Mouse (Mus musculus) stomach, postnatal 0 days (tissue): ENCODE data around the gene Pdx1. TPM values are rescaled to one million over a fixed set of nuclear protein-coding genes. Genes with fewer than 3 reads are reported as not detected.

Experiments
- ATAC-seq: fragments of 200-750 bp; cut with Nextera tagmentation; 2 replicates; pipeline ENCODE4 v1.8.0; 2017; ENCODE audit not compliant: low FRiP score, low TSS enrichment
- DNase-seq: peaks from one replicate; pipeline ENCODE4 v3.0.0-alpha.2; 2016; ENCODE audit warnings: low spot score
- H3K27ac ChIP-seq: fragments of 300-500 bp; sonication (generic); replicated peaks from 2 replicates; pipeline ENCODE4 v1.5.1; 2014; ENCODE audit warnings: mild to moderate bottlenecking, control low read depth
- H3K27me3 ChIP-seq: fragments of 300-500 bp; sonication (generic); 2 replicates; pipeline ENCODE4 v1.6.1; 2014; ENCODE audit warnings: low read length; ENCODE audit not compliant: control insufficient read depth, insufficient read depth
- H3K36me3 ChIP-seq: fragments of 300-500 bp; sonication (generic); 2 replicates; pipeline ENCODE4 v1.6.1; 2014; ENCODE audit warnings: low read length, mixed read lengths; ENCODE audit not compliant: control insufficient read depth, insufficient read depth
- H3K4me1 ChIP-seq: fragments of 300-500 bp; sonication (generic); replicated peaks from 2 replicates; pipeline ENCODE4 v1.6.1; 2014; ENCODE audit warnings: antibody characterized with exemption; ENCODE audit not compliant: control insufficient read depth, insufficient read depth
- H3K4me2 ChIP-seq: fragments of 300-500 bp; sonication (generic); replicated peaks from 2 replicates; pipeline ENCODE4 v1.6.1; 2014; ENCODE audit warnings: low read depth, mild to moderate bottlenecking, control low read depth, moderate library complexity
- H3K4me3 ChIP-seq: fragments of 300-500 bp; sonication (generic); 2 replicates; pipeline ENCODE4 v1.5.1; 2014; ENCODE audit warnings: low read depth, low read length, control low read depth
- H3K9ac ChIP-seq: fragments of 300-500 bp; sonication (generic); 2 replicates; pipeline ENCODE4 v1.6.1; 2014; ENCODE audit warnings: mild to moderate bottlenecking, low read length, control low read depth, mixed read lengths
- H3K9me3 ChIP-seq: fragments of 300-500 bp; sonication (generic); 2 replicates; pipeline ENCODE4 v1.6.1; 2016; ENCODE audit warnings: low read length; ENCODE audit not compliant: control insufficient read depth
- CTCF ChIP-seq: IDR thresholded peaks from 2 replicates; pipeline ENCODE4 v1.5.1; 2016; ENCODE audit warnings: antibody characterized with exemption, low read depth, mild to moderate bottlenecking, moderate library complexity
- EP300 ChIP-seq: optimal IDR thresholded peaks from 2 replicates; pipeline ENCODE3; 2016; ENCODE audit warnings: antibody characterized with exemption
- WGBS: fragments of 180-500 bp; shearing (Covaris S2); extraction: QIAGEN DNeasy Blood & Tissue Kit; methylation state at CpG from one replicate; pipeline ENCODE4 v1.1.7; 2014; 5-methylcytosine and 5-hydroxymethylcytosine counted together
- polyA plus RNA-seq: library from polyadenylated mRNA; unstranded; fragments of >200 nt; fragmentation: Nextera tagmentation; extraction: Ambion mirVana; gene quantifications from 2 replicates; pipeline ENCODE4 v1.2.1, GENCODE M21; 2015

Pdx1 gene
- polyA plus RNA-seq, 1 experiment from 2014 or later, result 3.6 TPM

- no peak for DNase-seq
- Histone ChIP-seq H3K4me2 (no peak overlapping the region), H3K4me1 (no peaks in the 10 kb centered on the region), H3K9ac (no peak overlapping the region), H3K27me3 (no peaks in the 10 kb centered on the region), H3K27ac (no peak overlapping the region), H3K36me3 (no peaks in the 10 kb centered on the region), H3K9me3 (no peaks in the 10 kb centered on the region), H3K4me3 (no peak overlapping the region)
- no peak for TF ChIP-seq CTCF
- ATAC-seq, result peak; percentile 57; the same call in 1 of the 2 replicates
- WGBS, result 66% methylated on average over 4 of the region's 4 CpGs
Measured at GRCm38 (mm10) chr5:147260778-147261177, 9.0 kb upstream of the Pdx1 start.

- no peaks in the 10 kb centered on the region for H3K27me3 ChIP-seq
- H3K4me3 ChIP-seq, result no peak overlapping the region
- no peaks in the 10 kb centered on the region for H3K4me1 ChIP-seq
- H3K4me2 ChIP-seq, result no peak overlapping the region
- 21% methylated on average over 11 of the region's 11 CpGs for WGBS
- no peak overlapping the region for H3K27ac ChIP-seq
- no peak for ATAC-seq
- H3K9me3 ChIP-seq, result no peaks in the 10 kb centered on the region
- no peaks in the 10 kb centered on the region for H3K36me3 ChIP-seq
- TF ChIP-seq EP300, result no peak
- TF ChIP-seq CTCF, result no peak
- no peak for DNase-seq
- H3K9ac ChIP-seq, result no peak overlapping the region
Measured at GRCm38 (mm10) chr5:147261899-147262541, 7.7 kb upstream of the Pdx1 start.

- Histone ChIP-seq H3K27me3 (no peaks in the 10 kb centered on the region; the same call in 1 of the 2 replicates), H3K36me3 (no peaks in the 10 kb centered on the region), H3K4me2 (no peak overlapping the region), H3K9me3 (no peaks in the 10 kb centered on the region), H3K4me1 (no peaks in the 10 kb centered on the region), H3K27ac (no peak overlapping the region), H3K9ac (no peak overlapping the region), H3K4me3 (no peak overlapping the region)
- 19% methylated on average over 4 of the region's 4 CpGs for WGBS
- DNase-seq (no peak), ATAC-seq (peak; percentile 43; the same call in 1 of the 2 replicates)
- TF ChIP-seq CTCF (no peak), EP300 (no peak)
Measured at GRCm38 (mm10) chr5:147263945-147264344, 5.8 kb upstream of the Pdx1 start.

GRCm38 (mm10) chr5:147267434-147267833 is 2.3 kb upstream of the Pdx1 start:
- Histone ChIP-seq H3K9ac (no peak overlapping the region), H3K27ac (no peak overlapping the region), H3K4me1 (no peaks in the 10 kb centered on the region), H3K36me3 (no peaks in the 10 kb centered on the region), H3K27me3 (peaks cover 22% of the 10 kb centered on the region), H3K4me3 (no peak overlapping the region), H3K4me2 (no peak overlapping the region), H3K9me3 (no peaks in the 10 kb centered on the region)
- TF ChIP-seq CTCF (no peak), EP300 (no peak)
- ATAC-seq (no peak), DNase-seq (no peak)
- WGBS, result 19% methylated on average over 6 of the region's 6 CpGs

GRCm38 (mm10) chr5:147268728-147269127 is 1.0 kb upstream of the Pdx1 start:
- no peak overlapping the region for H3K4me2 ChIP-seq
- no peaks in the 10 kb centered on the region for H3K36me3 ChIP-seq
- H3K27ac ChIP-seq, result no peak overlapping the region
- no peaks in the 10 kb centered on the region for H3K9me3 ChIP-seq
- no peak overlapping the region for H3K9ac ChIP-seq
- ATAC-seq (no peak), DNase-seq (no peak)
- TF ChIP-seq EP300 (no peak), CTCF (no peak)
- H3K4me1 ChIP-seq, result no peaks in the 10 kb centered on the region
- H3K4me3 ChIP-seq, result no peak overlapping the region
- 8% methylated on average over 8 of the region's 8 CpGs for WGBS
- H3K27me3 ChIP-seq, result peaks cover 22% of the 10 kb centered on the region

- H3K4me3 ChIP-seq, result no peak overlapping the region
- no peaks in the 10 kb centered on the region for H3K4me1 ChIP-seq
- no peak for DNase-seq
- no peak for TF ChIP-seq EP300
- no peak for TF ChIP-seq CTCF
- H3K36me3 ChIP-seq, result no peaks in the 10 kb centered on the region
- peaks cover 22% of the 10 kb centered on the region for H3K27me3 ChIP-seq
- no peak overlapping the region for H3K9ac ChIP-seq
- no peak for ATAC-seq
- no peak overlapping the region for H3K27ac ChIP-seq
- 4% methylated on average over 6 of the region's 6 CpGs for WGBS
- no peak overlapping the region for H3K4me2 ChIP-seq
- H3K9me3 ChIP-seq, result no peaks in the 10 kb centered on the region
Measured at GRCm38 (mm10) chr5:147269371-147269770, 388 bp upstream of the Pdx1 start.
